Mouse (Mus musculus) ovary, adult 18-20 months (tissue): Measurements from ENCODE around the gene Rufy3.
"Not testable (repeated sequence)": the region's sequence is repeated elsewhere in the genome, so short reads cannot be mapped to it uniquely, and the experiment has no call there.

Source experiments
- DNase-seq: peaks from one replicate; pipeline ENCODE4 v3.0.0; 2022; ENCODE audit warnings: low spot score, mixed read lengths

Rufy3 gene

GRCm38 (mm10) chr5:88564501-88565147, at the start of gene Rufy3:
TSS of gene Rufy3 (plus strand) at chr5:88565040.
- DNase-seq = peak; percentile 84

GRCm38 (mm10) chr5:88519232-88519631, 45.6 kb upstream of the Rufy3 start:
- DNase-seq = no peak

GRCm38 (mm10) chr5:88527657-88528056, 37.2 kb upstream of the Rufy3 start, which contains the start of gene Jchain:
TSS of gene Jchain (minus strand) at chr5:88527891.
- DNase-seq = no peak

- no peak for DNase-seq
Observed at GRCm38 (mm10) chr5:88530908-88531307, 33.9 kb upstream of the Rufy3 start.

GRCm38 (mm10) chr5:88534697-88535096, 30.1 kb upstream of the Rufy3 start:
- DNase-seq = no peak

- DNase-seq = no peak
Observed at GRCm38 (mm10) chr5:88540845-88541244, 24.0 kb upstream of the Rufy3 start.

- no peak for DNase-seq
Observed at GRCm38 (mm10) chr5:88542651-88543282, 22.1 kb upstream of the Rufy3 start.

- DNase-seq = not testable (repeated sequence)
Observed at GRCm38 (mm10) chr5:88544411-88544810, 20.4 kb upstream of the Rufy3 start.

- no peak for DNase-seq
Observed at GRCm38 (mm10) chr5:88545536-88545935, 19.3 kb upstream of the Rufy3 start.

- DNase-seq = no peak
Observed at GRCm38 (mm10) chr5:88553271-88554085, 11.4 kb upstream of the Rufy3 start.

- DNase-seq = peak; percentile 88
Observed at GRCm38 (mm10) chr5:88554086-88554886, 10.6 kb upstream of the Rufy3 start, which contains the start of gene Utp3. TSS of gene Utp3 (plus strand) at chr5:88554462.

GRCm38 (mm10) chr5:88558991-88559390, 5.8 kb upstream of the Rufy3 start:
- no peak for DNase-seq

GRCm38 (mm10) chr5:88561080-88561814, 3.6 kb upstream of the Rufy3 start:
- DNase-seq = no peak

GRCm38 (mm10) chr5:88562863-88563780, 1.7 kb upstream of the Rufy3 start:
- DNase-seq = no peak

- DNase-seq = peak; percentile 56
Observed at GRCm38 (mm10) chr5:88565148-88566033, 551 bp downstream of the Rufy3 start.

GRCm38 (mm10) chr5:88566034-88566841, 1.4 kb downstream of the Rufy3 start:
- DNase-seq = no peak

GRCm38 (mm10) chr5:88569541-88569940, 4.7 kb downstream of the Rufy3 start:
- no peak for DNase-seq

GRCm38 (mm10) chr5:88574829-88575228, 10.0 kb downstream of the Rufy3 start:
- no peak for DNase-seq
